Mouse (Mus musculus) forebrain, postnatal 0 days (tissue): ENCODE data around the gene Igf1. TPM values are rescaled to one million over a fixed set of nuclear protein-coding genes. Genes with fewer than 3 reads are reported as not detected.

Experiments used
- ATAC-seq: fragments of 200-750 bp; cut with Nextera tagmentation; 2 replicates; pipeline ENCODE4 v1.8.0; 2017; ENCODE audit warnings: mild to moderate bottlenecking, moderate library complexity
- DNase-seq: peaks from one replicate; pipeline ENCODE4 v3.0.0-alpha.2; 2015
- H3K27ac ChIP-seq: fragments of 300-500 bp; sonication (generic); 2 replicates; pipeline ENCODE4 v1.5.1; 2014; ENCODE audit warnings: low read depth, mild to moderate bottlenecking, antibody characterized with exemption, low read length, moderate library complexity, mixed read lengths
- H3K27me3 ChIP-seq: fragments of 300-500 bp; sonication (generic); 2 replicates; pipeline ENCODE4 v1.6.1; 2014; ENCODE audit warnings: mild to moderate bottlenecking, low read length, mixed read lengths; ENCODE audit not compliant: insufficient read depth
- H3K36me3 ChIP-seq: fragments of 300-500 bp; sonication (generic); 2 replicates; pipeline ENCODE4 v1.6.1; 2014; ENCODE audit warnings: mild to moderate bottlenecking, moderate library complexity; ENCODE audit not compliant: insufficient read depth
- H3K4me1 ChIP-seq: fragments of 300-500 bp; sonication (generic); 2 replicates; pipeline ENCODE4 v1.6.1; 2014; ENCODE audit warnings: antibody characterized with exemption; ENCODE audit not compliant: insufficient read depth
- H3K4me2 ChIP-seq: fragments of 300-500 bp; sonication (generic); 2 replicates; pipeline ENCODE4 v1.6.1; 2014; ENCODE audit warnings: low read depth, mild to moderate bottlenecking, moderate library complexity
- H3K4me3 ChIP-seq: fragments of 300-500 bp; sonication (generic); 2 replicates; pipeline ENCODE4 v1.5.1; 2014; ENCODE audit warnings: low read depth, low read length, mixed read lengths
- H3K9ac ChIP-seq: fragments of 300-500 bp; sonication (generic); 2 replicates; pipeline ENCODE4 v1.6.1; 2014; ENCODE audit warnings: mild to moderate bottlenecking
- H3K9me3 ChIP-seq: fragments of 300-500 bp; sonication (generic); 2 replicates; pipeline ENCODE4 v1.6.1; 2016; ENCODE audit warnings: low read length
- CTCF ChIP-seq: sonication (generic); IDR thresholded peaks from 2 replicates; pipeline ENCODE4 v1.5.1; 2016; ENCODE audit warnings: antibody characterized with exemption, control low read depth, low read depth
- WGBS: fragments of 180-500 bp; shearing (Covaris S2); extraction: QIAGEN DNeasy Blood & Tissue Kit; methylation state at CpG from one replicate; pipeline ENCODE4 v1.1.7; 2014; 5-methylcytosine and 5-hydroxymethylcytosine counted together
- polyA plus RNA-seq: library from polyadenylated mRNA; unstranded; fragments of >200 nt; fragmentation: Nextera tagmentation; extraction: Ambion mirVana; gene quantifications from 2 replicates; pipeline ENCODE4 v1.2.1, GENCODE M21; 2015
- total RNA-seq: library from RNA; depleted of rRNA; stranded (reverse); fragments of >200 nt; gene quantifications from 2 replicates; pipeline ENCODE4 v1.2.3, GENCODE M21; 2014; rRNA removed

The Igf1 gene
- total RNA-seq = 9.3 and 11.5 TPM in 2 replicates
- polyA plus RNA-seq = 8.4 and 10.9 TPM in 2 replicates

DNA sequence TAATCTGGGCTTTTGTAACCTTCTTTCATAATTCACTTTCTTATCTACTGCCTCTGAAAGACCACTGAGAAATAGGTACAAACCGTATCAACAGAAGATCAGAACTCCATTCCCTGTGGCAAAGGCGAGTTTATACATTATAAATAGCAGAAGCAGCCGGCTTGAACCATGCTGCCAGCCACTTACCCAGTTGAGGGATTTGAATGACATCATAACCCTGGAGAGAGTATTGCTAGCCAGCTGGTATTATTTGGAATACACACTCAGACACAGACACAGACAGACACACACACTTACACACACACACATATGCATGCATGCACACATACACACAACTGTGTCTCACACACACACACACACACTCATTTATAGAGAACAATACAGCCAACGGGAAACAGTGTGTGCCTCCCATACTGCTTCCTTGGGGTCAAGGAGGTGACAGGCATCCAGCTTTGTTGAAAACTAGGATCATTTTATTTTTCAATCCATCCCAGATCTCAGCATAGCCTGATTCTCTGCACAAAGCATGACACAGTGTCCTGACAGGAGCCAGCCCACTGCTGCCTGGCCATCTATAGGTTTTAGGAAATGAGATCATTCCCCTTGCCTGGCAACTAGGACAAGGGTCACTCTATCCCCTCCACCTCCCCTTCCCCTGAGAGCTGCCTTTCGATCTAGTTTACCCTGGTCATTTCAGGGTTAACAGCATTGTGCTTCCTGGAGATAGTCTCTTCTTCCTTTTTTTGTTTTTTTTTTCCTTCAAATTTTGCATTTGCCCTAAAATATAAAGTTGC is at the start of gene Igf1:
Igf1 (plus strand) TSS at position 253 of the 794 bp plus-strand sequence.
- no peaks in the 10 kb centered on the region for H3K36me3 ChIP-seq
- WGBS = 44% methylated on average over 5 of the region's 5 CpGs
- TF ChIP-seq CTCF = no peak
- H3K27me3 ChIP-seq = peaks cover 3% of the 10 kb centered on the region; the same call in 1 of the 2 replicates
- no peak within 1 kb of the TSS for H3K27ac ChIP-seq
- H3K4me3 ChIP-seq = peak within 1 kb of the TSS; percentile 34; the same call in 1 of the 2 replicates
- no peak for DNase-seq
- H3K4me2 ChIP-seq = peak within 1 kb of the TSS; percentile 67
- H3K4me1 ChIP-seq = 0 out of 2 replicates have a peak, but pooled peaks cover 16% of the 10 kb centered on the region
- H3K9ac ChIP-seq = no peak within 1 kb of the TSS
- peak; percentile 52; the same call in 1 of the 2 replicates for ATAC-seq
- no peaks in the 10 kb centered on the region for H3K9me3 ChIP-seq

DNA sequence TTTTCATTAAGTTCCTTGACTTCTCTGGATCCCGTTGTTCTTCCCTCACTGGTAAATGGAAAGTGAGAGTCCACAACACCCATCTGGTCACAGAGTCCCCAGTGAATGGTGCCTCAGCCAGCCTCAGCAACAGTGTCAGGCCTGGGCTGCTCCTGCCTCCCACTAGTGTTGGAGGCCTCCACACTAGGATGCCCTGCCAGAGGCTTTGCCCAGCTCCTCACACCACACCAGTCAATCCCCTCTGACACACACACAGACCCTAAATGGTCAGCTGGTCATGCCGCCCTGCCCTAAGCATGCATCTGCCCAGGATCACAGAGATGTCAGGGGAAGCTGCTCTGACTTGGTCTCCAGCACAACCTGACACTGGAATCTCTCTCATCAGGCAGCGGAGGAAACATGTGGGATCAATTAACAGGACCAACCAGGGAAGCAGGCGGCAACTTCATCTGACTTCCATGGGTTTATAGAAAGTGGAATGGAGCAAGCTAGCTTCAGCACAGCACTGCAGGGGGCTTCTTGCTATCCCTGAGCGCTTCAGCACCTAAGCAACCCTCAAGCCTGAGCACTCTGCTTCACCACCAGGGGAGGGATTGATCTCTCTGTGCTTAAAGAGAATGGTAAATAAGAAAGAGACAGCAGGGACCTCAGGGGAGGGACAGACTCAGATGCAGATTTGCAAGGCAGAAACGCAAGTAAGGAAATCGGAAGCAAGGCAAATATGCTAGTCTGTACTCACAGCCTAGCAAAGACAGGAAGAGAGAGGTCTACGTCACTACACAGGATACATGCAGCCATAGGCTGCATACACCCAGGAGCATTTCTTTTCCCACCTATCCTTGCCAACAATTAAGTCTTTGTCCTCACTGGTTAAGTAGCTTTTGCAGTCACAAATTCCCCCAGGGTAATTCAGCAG is 45.6 kb upstream of the Igf1 start:
- H3K4me3 ChIP-seq = no peak overlapping the region
- ATAC-seq (peak; percentile 91), DNase-seq (peak; percentile 45)
- H3K4me2 ChIP-seq = peak overlapping the region; percentile 26; the same call in 1 of the 2 replicates
- no peak overlapping the region for H3K27ac ChIP-seq
- H3K9me3 ChIP-seq = no peaks in the 10 kb centered on the region
- H3K27me3 ChIP-seq = no peaks in the 10 kb centered on the region
- no peaks in the 10 kb centered on the region for H3K36me3 ChIP-seq
- peaks cover 9% of the 10 kb centered on the region; the same call in 1 of the 2 replicates for H3K4me1 ChIP-seq
- whole genome bisulfite sequencing = 24% methylated on average over 8 of the region's 8 CpGs
- peak; percentile 45 for TF ChIP-seq CTCF
- H3K9ac ChIP-seq = no peak overlapping the region; the same call in 1 of the 2 replicates

DNA sequence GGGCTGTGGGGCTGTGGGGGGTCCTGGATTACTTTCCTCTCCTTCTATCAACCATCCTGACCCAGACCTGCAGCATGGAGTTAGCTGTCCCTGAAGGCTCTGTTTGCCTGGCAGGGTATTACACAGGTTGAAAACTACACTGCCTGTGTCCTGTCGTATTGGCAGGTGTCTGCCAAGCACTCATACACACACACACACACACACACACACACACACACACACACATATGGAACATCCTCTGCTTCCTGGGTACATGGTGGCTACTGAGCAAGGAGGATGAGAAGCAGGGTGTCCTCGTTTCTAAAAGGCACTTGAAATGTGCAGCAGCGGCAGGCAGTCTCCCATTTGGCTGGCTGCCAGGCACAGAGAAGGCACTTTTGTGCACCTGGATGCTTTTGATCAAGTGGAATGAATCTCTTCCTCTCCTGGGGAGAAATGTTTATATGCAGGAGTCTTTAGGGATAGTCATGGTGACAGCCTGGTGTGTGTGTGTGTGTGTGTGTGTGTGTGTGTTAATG is 44.9 kb upstream of the Igf1 start:
- TF ChIP-seq CTCF = no peak
- Histone ChIP-seq H3K9ac (no peak overlapping the region; the same call in 1 of the 2 replicates), H3K4me2 (no peak overlapping the region), H3K4me3 (no peak overlapping the region), H3K36me3 (no peaks in the 10 kb centered on the region), H3K9me3 (no peaks in the 10 kb centered on the region), H3K4me1 (peaks cover 9% of the 10 kb centered on the region; the same call in 1 of the 2 replicates), H3K27me3 (no peaks in the 10 kb centered on the region), H3K27ac (no peak overlapping the region)
- WGBS = 4% methylated on average over 3 of the region's 3 CpGs
- ATAC-seq = peak; percentile 28
- peak; percentile 54 for DNase-seq

DNA sequence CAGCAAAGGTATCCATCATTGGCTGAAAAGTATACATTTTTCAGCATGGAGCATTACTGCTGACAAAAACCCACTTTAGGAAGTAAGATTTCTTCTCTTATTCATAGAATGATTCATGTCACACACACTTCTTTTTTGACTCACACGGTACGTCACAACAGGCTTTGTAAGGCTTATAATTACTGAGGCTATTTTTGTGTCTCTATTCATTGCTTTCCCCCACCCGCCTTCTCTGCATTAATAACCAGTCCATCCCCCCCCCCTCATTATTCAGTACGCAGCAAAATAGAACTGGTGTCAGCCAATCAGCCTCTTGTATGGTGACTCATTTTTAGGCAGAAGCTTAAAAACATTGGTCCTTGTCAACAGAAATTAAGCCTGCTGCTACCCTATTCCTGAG is 41.2 kb upstream of the Igf1 start:
- Histone ChIP-seq H3K4me3 (no peak overlapping the region), H3K27me3 (no peaks in the 10 kb centered on the region), H3K9me3 (no peaks in the 10 kb centered on the region), H3K27ac (no peak overlapping the region), H3K4me1 (peaks cover 9% of the 10 kb centered on the region; the same call in 1 of the 2 replicates), H3K4me2 (no peak overlapping the region), H3K9ac (no peak overlapping the region), H3K36me3 (no peaks in the 10 kb centered on the region)
- DNase-seq (peak; percentile 29), ATAC-seq (peak; percentile 67)
- WGBS = 22% methylated on average over 4 of the region's 4 CpGs
- TF ChIP-seq CTCF = no peak

DNA sequence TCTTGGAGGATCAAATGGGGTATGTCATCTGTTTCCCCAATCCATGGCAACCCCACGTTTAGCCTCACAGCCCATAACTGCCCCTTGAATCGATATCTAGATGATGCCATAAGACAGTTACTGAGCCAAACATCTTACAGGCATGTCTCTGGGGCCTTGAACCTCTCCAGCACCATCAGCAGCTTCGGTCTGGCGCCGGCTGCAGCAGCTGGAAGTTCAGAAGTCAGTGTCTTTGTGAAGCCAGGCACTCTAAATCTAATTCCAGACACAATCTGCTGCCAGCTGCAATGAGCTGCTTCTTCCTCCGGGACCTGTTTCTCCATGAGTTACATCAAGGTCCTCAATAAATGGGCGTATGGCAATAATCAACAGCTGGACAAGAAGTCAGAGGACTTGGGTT is 40.3 kb upstream of the Igf1 start:
- H3K36me3 ChIP-seq = no peaks in the 10 kb centered on the region
- ATAC-seq = no peak
- WGBS = 90% methylated on average over 7 of the region's 7 CpGs
- H3K4me1 ChIP-seq = peaks cover 2% of the 10 kb centered on the region; the same call in 1 of the 2 replicates
- H3K4me3 ChIP-seq = no peak overlapping the region
- H3K9me3 ChIP-seq = no peaks in the 10 kb centered on the region
- H3K27ac ChIP-seq = no peak overlapping the region
- no peak for DNase-seq
- no peak overlapping the region for H3K9ac ChIP-seq
- TF ChIP-seq CTCF = no peak
- no peaks in the 10 kb centered on the region for H3K27me3 ChIP-seq
- no peak overlapping the region for H3K4me2 ChIP-seq

DNA sequence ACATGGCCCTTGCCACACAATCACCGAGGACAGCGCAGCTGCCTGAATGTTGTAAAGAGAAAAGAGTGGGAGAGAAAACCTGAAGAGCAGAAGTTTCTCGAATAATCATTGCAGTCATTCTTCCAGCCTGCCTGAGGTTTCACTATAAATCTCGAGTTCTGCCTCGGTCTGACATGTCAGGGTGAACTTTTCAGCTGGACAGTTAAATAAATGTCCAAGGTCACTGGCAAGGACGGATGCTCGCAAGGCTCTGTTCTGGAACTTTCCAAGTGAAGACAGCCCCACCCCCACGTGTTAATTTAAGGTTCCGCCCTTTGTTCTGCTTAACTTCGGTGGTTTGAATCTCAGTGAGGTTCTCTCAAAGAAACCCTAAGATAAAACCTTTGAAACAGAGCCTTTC is 36.2 kb upstream of the Igf1 start:
- no peaks in the 10 kb centered on the region for H3K36me3 ChIP-seq
- WGBS = 62% methylated on average over 10 of the region's 10 CpGs
- H3K9me3 ChIP-seq = no peaks in the 10 kb centered on the region
- no peaks in the 10 kb centered on the region for H3K27me3 ChIP-seq
- no peaks in the 10 kb centered on the region for H3K4me1 ChIP-seq
- ATAC-seq = no peak
- H3K27ac ChIP-seq = no peak overlapping the region
- no peak overlapping the region for H3K4me2 ChIP-seq
- no peak overlapping the region for H3K4me3 ChIP-seq
- DNase-seq = no peak
- no peak overlapping the region for H3K9ac ChIP-seq
- TF ChIP-seq CTCF = no peak
